Mouse (Mus musculus) lung, embryonic 15.5 days (tissue): ENCODE data around the gene Bcl3. TPM values are rescaled to one million over a fixed set of nuclear protein-coding genes. Genes with fewer than 3 reads are reported as not detected.
A peak's percentile ranks its signal among the peaks of the same experiment; 100 is the strongest.

Experiments used
- ATAC-seq: fragments of 200-750 bp; cut with Nextera tagmentation; 2 replicates; pipeline ENCODE4 v1.8.0; 2017; ENCODE audit warnings: moderate number of reproducible peaks, borderline replicate concordance; ENCODE audit not compliant: low FRiP score, low TSS enrichment; ENCODE audit errors: extremely low read depth
- H3K27ac ChIP-seq: fragments of 300-500 bp; sonication (generic); 2 replicates; pipeline ENCODE4 v1.5.1; 2015; ENCODE audit warnings: moderate library complexity, mild to moderate bottlenecking, inconsistent platforms
- H3K27me3 ChIP-seq: fragments of 300-500 bp; sonication (generic); 2 replicates; pipeline ENCODE4 v1.6.1; 2015; ENCODE audit warnings: inconsistent platforms
- H3K36me3 ChIP-seq: fragments of 300-500 bp; sonication (generic); 2 replicates; pipeline ENCODE4 v1.6.1; 2015; ENCODE audit warnings: inconsistent platforms
- H3K4me1 ChIP-seq: fragments of 300-500 bp; sonication (generic); 2 replicates; pipeline ENCODE4 v1.6.1; 2015; ENCODE audit warnings: inconsistent platforms
- H3K4me2 ChIP-seq: fragments of 300-500 bp; sonication (generic); 2 replicates; pipeline ENCODE4 v1.6.1; 2015; ENCODE audit warnings: inconsistent platforms, mild to moderate bottlenecking, moderate library complexity
- H3K4me3 ChIP-seq: fragments of 300-500 bp; sonication (generic); 2 replicates; pipeline ENCODE4 v1.5.1; 2015; ENCODE audit warnings: mild to moderate bottlenecking, inconsistent platforms
- H3K9ac ChIP-seq: fragments of 300-500 bp; sonication (generic); 2 replicates; pipeline ENCODE4 v1.6.1; 2015; ENCODE audit warnings: inconsistent platforms
- H3K9me3 ChIP-seq: fragments of 300-500 bp; sonication (generic); 2 replicates; pipeline ENCODE4 v1.6.1; 2016; ENCODE audit warnings: inconsistent platforms
- WGBS: fragments of 180-500 bp; shearing (Covaris S2); methylation state at CpG from one replicate; pipeline ENCODE4 v1.1.7; 2015; 5-methylcytosine and 5-hydroxymethylcytosine counted together
- polyA plus RNA-seq: library from polyadenylated mRNA; unstranded; fragments of >200 nt; fragmentation: Nextera tagmentation; extraction: Ambion mirVana; gene quantifications from 2 replicates; pipeline ENCODE4 v1.2.1, GENCODE M21; 2015

Gene Bcl3
- polyA plus RNA-seq, result 4.3 and 4.7 TPM in 2 replicates

GRCm38 (mm10) chr7:19822604-19823058 lies at the start of gene Bcl3:
Gene Bcl3 (minus strand): TSS chr7:19822770.
- H3K4me2 ChIP-seq, result peak within 1 kb of the TSS; percentile 95
- H3K36me3 ChIP-seq, result no peaks in the 10 kb centered on the region
- ATAC-seq, result peak; percentile 16; the same call in 1 of the 2 replicates
- WGBS, result under 1% methylated on average over 33 of the region's 42 CpGs
- H3K27ac ChIP-seq, result peak within 1 kb of the TSS; percentile 74
- H3K4me3 ChIP-seq, result peak within 1 kb of the TSS; percentile 52
- H3K27me3 ChIP-seq, result peaks cover 8% of the 10 kb centered on the region
- H3K4me1 ChIP-seq, result peaks cover 46% of the 10 kb centered on the region
- H3K9me3 ChIP-seq, result no peaks in the 10 kb centered on the region
- peak within 1 kb of the TSS; percentile 53 for H3K9ac ChIP-seq

GRCm38 (mm10) chr7:19871943-19872601 lies 49.5 kb upstream of the Bcl3 start:
- no peak overlapping the region for H3K9ac ChIP-seq
- H3K27ac ChIP-seq, result peak overlapping the region; percentile 15; the same call in 1 of the 2 replicates
- H3K9me3 ChIP-seq, result no peaks in the 10 kb centered on the region
- no peak overlapping the region for H3K4me3 ChIP-seq
- H3K36me3 ChIP-seq, result no peaks in the 10 kb centered on the region
- no peak overlapping the region for H3K4me2 ChIP-seq
- no peaks in the 10 kb centered on the region for H3K27me3 ChIP-seq
- 0 out of 2 replicates have a peak, but pooled peaks have one; percentile 6 for ATAC-seq
- peaks cover 13% of the 10 kb centered on the region for H3K4me1 ChIP-seq
- 33% methylated on average over 5 of the region's 5 CpGs for WGBS

GRCm38 (mm10) chr7:19871137-19871621 lies 48.6 kb upstream of the Bcl3 start:
- Histone ChIP-seq H3K27me3 (no peaks in the 10 kb centered on the region), H3K4me1 (peaks cover 10% of the 10 kb centered on the region), H3K4me2 (0 out of 2 replicates have a peak overlapping the region, but pooled peaks have one; percentile 10), H3K27ac (peak overlapping the region; percentile 19; the same call in 1 of the 2 replicates), H3K36me3 (no peaks in the 10 kb centered on the region), H3K4me3 (no peak overlapping the region), H3K9me3 (no peaks in the 10 kb centered on the region), H3K9ac (no peak overlapping the region)
- WGBS, result 45% methylated on average over 10 of the region's 10 CpGs
- no peak for ATAC-seq

GRCm38 (mm10) chr7:19867751-19868399 lies 45.3 kb upstream of the Bcl3 start:
- no peaks in the 10 kb centered on the region for H3K9me3 ChIP-seq
- ATAC-seq, result no peak
- WGBS, result 69% methylated on average over 16 of the region's 16 CpGs
- H3K4me2 ChIP-seq, result no peak overlapping the region
- H3K36me3 ChIP-seq, result no peaks in the 10 kb centered on the region
- peaks cover 8% of the 10 kb centered on the region for H3K4me1 ChIP-seq
- H3K4me3 ChIP-seq, result no peak overlapping the region
- H3K27ac ChIP-seq, result no peak overlapping the region
- H3K27me3 ChIP-seq, result no peaks in the 10 kb centered on the region
- no peak overlapping the region for H3K9ac ChIP-seq

- no peak overlapping the region for H3K27ac ChIP-seq
- no peak overlapping the region for H3K9ac ChIP-seq
- no peak for ATAC-seq
- no peaks in the 10 kb centered on the region for H3K36me3 ChIP-seq
- H3K4me1 ChIP-seq, result peaks cover 6% of the 10 kb centered on the region
- H3K27me3 ChIP-seq, result no peaks in the 10 kb centered on the region
- 77% methylated on average over 6 of the region's 6 CpGs for WGBS
- no peaks in the 10 kb centered on the region for H3K9me3 ChIP-seq
- no peak overlapping the region for H3K4me2 ChIP-seq
- H3K4me3 ChIP-seq, result no peak overlapping the region
Observed at GRCm38 (mm10) chr7:19866490-19866889, 43.9 kb upstream of the Bcl3 start.

GRCm38 (mm10) chr7:19865246-19866036 lies 42.9 kb upstream of the Bcl3 start:
- Histone ChIP-seq H3K9me3 (no peaks in the 10 kb centered on the region), H3K27ac (no peak overlapping the region), H3K4me2 (no peak overlapping the region), H3K36me3 (no peaks in the 10 kb centered on the region), H3K27me3 (no peaks in the 10 kb centered on the region), H3K4me3 (no peak overlapping the region), H3K4me1 (no peaks in the 10 kb centered on the region), H3K9ac (no peak overlapping the region)
- no peak for ATAC-seq
- WGBS, result 64% methylated on average over 8 of the region's 8 CpGs

GRCm38 (mm10) chr7:19864241-19864640 lies 41.7 kb upstream of the Bcl3 start:
- Histone ChIP-seq H3K36me3 (no peaks in the 10 kb centered on the region), H3K27ac (no peak overlapping the region), H3K4me2 (no peak overlapping the region), H3K4me3 (no peak overlapping the region), H3K9me3 (no peaks in the 10 kb centered on the region), H3K27me3 (no peaks in the 10 kb centered on the region), H3K4me1 (no peaks in the 10 kb centered on the region), H3K9ac (no peak overlapping the region)
- 27% methylated on average over 2 of the region's 2 CpGs for WGBS
- no peak for ATAC-seq

GRCm38 (mm10) chr7:19861199-19861598 lies 38.6 kb upstream of the Bcl3 start, which contains the start of gene Ceacam16:
Gene Ceacam16 (minus strand): TSS chr7:19861299.
- WGBS, result 77% methylated on average over 9 of the region's 9 CpGs
- Histone ChIP-seq H3K27ac (no peak within 1 kb of the TSS), H3K27me3 (no peaks in the 10 kb centered on the region), H3K36me3 (no peaks in the 10 kb centered on the region), H3K4me2 (no peak within 1 kb of the TSS), H3K9me3 (no peaks in the 10 kb centered on the region), H3K4me1 (no peaks in the 10 kb centered on the region), H3K9ac (no peak within 1 kb of the TSS), H3K4me3 (no peak within 1 kb of the TSS)
- ATAC-seq, result no peak

GRCm38 (mm10) chr7:19859740-19860139 lies 37.2 kb upstream of the Bcl3 start:
- Histone ChIP-seq H3K4me3 (no peak overlapping the region), H3K9ac (no peak overlapping the region), H3K27me3 (no peaks in the 10 kb centered on the region), H3K4me2 (no peak overlapping the region), H3K9me3 (no peaks in the 10 kb centered on the region), H3K36me3 (no peaks in the 10 kb centered on the region), H3K27ac (no peak overlapping the region), H3K4me1 (no peaks in the 10 kb centered on the region)
- 53% methylated on average over 10 of the region's 10 CpGs for WGBS
- no peak for ATAC-seq

GRCm38 (mm10) chr7:19856283-19856682 lies 33.7 kb upstream of the Bcl3 start:
- no peak overlapping the region for H3K4me2 ChIP-seq
- H3K4me1 ChIP-seq, result peaks cover 6% of the 10 kb centered on the region; the same call in 1 of the 2 replicates
- no peak for ATAC-seq
- H3K27ac ChIP-seq, result no peak overlapping the region
- 71% methylated on average over 6 of the region's 6 CpGs for WGBS
- H3K9ac ChIP-seq, result no peak overlapping the region
- no peaks in the 10 kb centered on the region for H3K36me3 ChIP-seq
- peaks cover 15% of the 10 kb centered on the region for H3K27me3 ChIP-seq
- no peaks in the 10 kb centered on the region for H3K9me3 ChIP-seq
- H3K4me3 ChIP-seq, result no peak overlapping the region

- no peak overlapping the region for H3K4me2 ChIP-seq
- H3K9ac ChIP-seq, result no peak overlapping the region
- H3K4me1 ChIP-seq, result peaks cover 6% of the 10 kb centered on the region; the same call in 1 of the 2 replicates
- H3K36me3 ChIP-seq, result no peaks in the 10 kb centered on the region
- ATAC-seq, result no peak
- H3K4me3 ChIP-seq, result no peak overlapping the region
- peaks cover 18% of the 10 kb centered on the region for H3K27me3 ChIP-seq
- 77% methylated on average over 5 of the region's 5 CpGs for WGBS
- no peaks in the 10 kb centered on the region for H3K9me3 ChIP-seq
- H3K27ac ChIP-seq, result no peak overlapping the region
Observed at GRCm38 (mm10) chr7:19855663-19856062, 33.1 kb upstream of the Bcl3 start.
